Mouse (Mus musculus) thymus, postnatal 25 days (tissue): ENCODE data around the gene Prmt2.

Source experiments
- DNase-seq: peaks from one replicate; pipeline ENCODE4 v3.0.0; 2022

Gene Prmt2

GRCm38 (mm10) chr10:76237341-76238225 lies at the start of gene Prmt2:
TSS of gene Prmt2 (minus strand) at chr10:76237865.
- DNase-seq, result peak; percentile 89

GRCm38 (mm10) chr10:76278541-76279097 lies 41.0 kb upstream of the Prmt2 start:
- no peak for DNase-seq

GRCm38 (mm10) chr10:76275256-76275655 lies 37.6 kb upstream of the Prmt2 start:
- DNase-seq, result no peak

- peak; percentile 67 for DNase-seq
These were observed 33.6 kb upstream of the Prmt2 start for GRCm38 (mm10) chr10:76271238-76271637.

GRCm38 (mm10) chr10:76262431-76262830 lies 24.8 kb upstream of the Prmt2 start:
- DNase-seq, result no peak

- no peak for DNase-seq
These were observed 23.8 kb upstream of the Prmt2 start for GRCm38 (mm10) chr10:76261447-76261846.

GRCm38 (mm10) chr10:76260358-76261059 lies 22.8 kb upstream of the Prmt2 start:
- no peak for DNase-seq

GRCm38 (mm10) chr10:76259566-76260232 lies 22.0 kb upstream of the Prmt2 start:
- no peak for DNase-seq

GRCm38 (mm10) chr10:76257719-76258390 lies 20.2 kb upstream of the Prmt2 start:
- DNase-seq, result no peak

- peak; percentile 31 for DNase-seq
These were observed 19.6 kb upstream of the Prmt2 start for GRCm38 (mm10) chr10:76257231-76257630.

GRCm38 (mm10) chr10:76255617-76256016 lies 18.0 kb upstream of the Prmt2 start:
- no peak for DNase-seq

- no peak for DNase-seq
These were observed 15.9 kb upstream of the Prmt2 start, which contains the start of gene S100b for GRCm38 (mm10) chr10:76253536-76253935. TSS of gene S100b (plus strand) at chr10:76253853.

GRCm38 (mm10) chr10:76253079-76253478 lies 15.4 kb upstream of the Prmt2 start:
- no peak for DNase-seq

- DNase-seq, result no peak
These were observed 13.2 kb upstream of the Prmt2 start for GRCm38 (mm10) chr10:76250870-76251269.

- no peak for DNase-seq
These were observed 10.9 kb upstream of the Prmt2 start for GRCm38 (mm10) chr10:76248647-76248968.

GRCm38 (mm10) chr10:76247960-76248646 lies 10.4 kb upstream of the Prmt2 start:
- no peak for DNase-seq

- no peak for DNase-seq
These were observed 8.9 kb upstream of the Prmt2 start for GRCm38 (mm10) chr10:76246601-76247000.

- no peak for DNase-seq
These were observed 7.4 kb upstream of the Prmt2 start for GRCm38 (mm10) chr10:76245106-76245505.

GRCm38 (mm10) chr10:76239401-76239800 lies 1.7 kb upstream of the Prmt2 start:
- DNase-seq, result no peak

GRCm38 (mm10) chr10:76229627-76230026 lies 8.0 kb downstream of the Prmt2 start:
- DNase-seq, result no peak

GRCm38 (mm10) chr10:76225944-76226343 lies 11.7 kb downstream of the Prmt2 start:
- no peak for DNase-seq

GRCm38 (mm10) chr10:76218240-76218639 lies 19.4 kb downstream of the Prmt2 start:
- DNase-seq, result no peak
